Mouse (Mus musculus) right cerebral cortex, postnatal 36 days (tissue): ENCODE measurements at regions not wholly inside any gene's neighbourhood (a gene's known extent, or its start where the extent isn't known, plus 50 kb on each side); places are given as distances from the start of the nearest gene placed in this dataset.
A peak's percentile ranks its signal among the peaks of the same experiment; 100 is the strongest.

Source experiments
- DNase-seq, 2 experiments: peaks; one replicate each; pipeline ENCODE4 v3.0.0; 2022; ENCODE audit warnings: low spot score in 2 of 2, mixed read lengths in 1 of 2

DNA sequence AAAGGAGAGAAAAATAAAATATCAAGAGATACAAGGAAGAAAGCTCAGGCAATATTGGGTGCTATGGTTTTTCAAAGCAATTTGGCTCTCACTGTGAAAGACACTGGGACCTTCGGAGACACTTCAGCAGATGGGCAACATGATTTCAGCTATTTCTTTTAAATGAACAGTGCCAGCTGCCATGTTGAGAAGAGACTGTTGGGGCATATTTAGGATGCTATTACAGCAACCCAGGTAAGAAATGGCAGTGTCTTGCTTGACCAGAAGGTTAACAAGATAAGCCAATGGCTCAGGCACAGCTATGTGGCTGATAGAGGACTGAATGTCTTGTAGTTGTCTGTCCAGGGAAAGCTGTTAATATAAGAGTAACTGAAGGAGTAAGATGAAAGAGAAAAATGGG, 348.6 kb downstream of the Ankrd7 start:
- no peak for DNase-seq

DNA sequence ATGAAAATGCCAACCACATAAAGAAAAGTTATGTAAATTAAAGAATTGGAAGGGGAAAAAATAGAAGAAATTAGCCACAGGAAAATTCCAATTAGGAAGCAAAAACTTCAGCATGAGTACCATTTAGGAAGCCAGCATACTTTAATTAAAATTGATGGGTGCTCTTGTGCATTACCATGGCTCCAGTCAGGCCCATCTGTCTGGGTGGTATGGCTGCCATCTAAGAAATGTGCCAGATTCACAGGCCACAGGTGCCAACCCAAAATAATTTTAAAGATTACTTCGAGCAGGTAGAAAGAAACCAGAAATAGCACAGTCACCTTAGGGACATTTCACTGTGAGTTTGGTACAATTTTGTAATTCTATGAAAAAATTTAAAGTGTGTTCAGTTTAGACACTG, 349.0 kb downstream of the Ankrd7 start:
- DNase-seq, result no peak

DNA sequence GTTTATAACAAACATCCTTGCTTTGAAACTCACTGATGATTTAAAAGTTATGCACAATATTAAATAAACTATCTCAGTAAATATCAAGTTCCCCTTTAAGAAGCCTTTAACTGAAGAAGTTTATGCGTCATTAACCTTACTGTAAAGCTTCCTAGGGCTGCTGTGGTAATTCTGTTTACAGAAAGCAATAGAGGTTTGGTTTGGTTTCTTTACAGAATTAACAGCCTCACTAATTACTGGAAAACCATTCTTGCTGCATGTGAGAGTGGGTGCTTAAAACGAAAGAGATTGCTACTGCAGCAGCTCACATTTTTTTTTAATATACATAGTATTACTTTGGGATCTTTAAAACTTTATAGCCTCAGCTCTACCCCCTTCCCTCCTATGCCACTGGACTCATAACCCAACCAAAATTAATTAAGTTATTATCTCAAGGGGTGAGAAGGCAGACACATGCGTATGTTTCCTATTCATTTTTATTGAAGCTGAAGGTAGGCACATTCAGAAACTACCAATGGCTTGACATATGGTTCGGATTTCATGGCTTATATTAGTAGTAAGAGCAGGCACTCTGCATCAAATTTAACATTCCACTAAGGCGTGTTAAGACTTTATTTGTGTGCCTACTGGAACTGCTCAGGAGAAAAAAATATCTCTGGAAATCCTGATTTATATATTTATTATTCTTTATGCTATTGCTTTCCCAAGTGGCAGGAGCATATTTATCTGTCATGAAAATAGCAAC, 398.1 kb downstream of the Ankrd7 start:
- no peak for DNase-seq

- no peak for DNase-seq
Observed at GRCm38 (mm10) chr6:19273207-19273606, 407.1 kb downstream of the Ankrd7 start.

DNA sequence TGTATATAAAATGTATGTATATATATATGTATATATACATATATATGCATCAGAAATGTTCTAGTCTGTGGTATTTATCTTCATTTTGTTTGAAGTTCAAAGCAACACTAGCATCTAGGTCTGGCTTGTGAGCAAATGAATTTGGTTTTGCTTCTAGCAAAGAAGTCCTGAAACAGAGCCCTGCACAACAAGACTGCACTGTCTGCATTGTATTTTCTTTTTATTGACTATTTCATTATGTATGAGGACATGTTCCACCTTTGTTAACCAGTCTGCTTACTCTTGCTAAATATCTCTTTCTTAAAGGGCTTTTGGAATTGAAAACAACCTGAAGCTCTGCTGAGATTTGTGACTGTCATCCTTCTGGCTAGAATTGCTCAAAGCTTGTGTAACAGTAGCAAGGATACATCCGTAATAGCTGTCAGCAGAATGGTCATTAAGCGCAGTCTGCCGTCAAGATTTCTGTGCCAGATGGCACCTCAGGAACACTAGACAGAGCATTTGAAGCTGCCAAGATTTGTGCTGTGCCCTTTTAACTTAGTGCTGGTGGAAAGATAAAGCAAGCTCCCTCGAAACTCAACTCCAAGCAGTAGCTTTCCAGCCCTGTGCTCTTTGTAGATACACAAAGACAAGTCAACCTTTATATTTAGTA, 416.7 kb downstream of the Ankrd7 start:
- DNase-seq, result peak; percentile 4 to 17

- no peak for DNase-seq
Observed at GRCm38 (mm10) chr6:19332659-19333058, 466.5 kb downstream of the Ankrd7 start.

GRCm38 (mm10) chr6:19335653-19336052, 469.5 kb downstream of the Ankrd7 start:
- no peak for DNase-seq

- DNase-seq, result no peak
Observed at GRCm38 (mm10) chr6:19338470-19338869, 472.4 kb downstream of the Ankrd7 start.
